Mouse (Mus musculus) macrophage (primary cell): ENCODE results near the gene Srsf2. TPM values are rescaled to one million over a fixed set of nuclear protein-coding genes. Genes with fewer than 3 reads are reported as not detected.
A peak's percentile ranks its signal among the peaks of the same experiment; 100 is the strongest.

Experiments used
- H3K27ac ChIP-seq: fragments of 350-480 bp; formaldehyde crosslinking; 2 replicates; pipeline ENCODE4 v1.9.0; 2021
- H3K36me3 ChIP-seq: fragments of 350-480 bp; formaldehyde crosslinking; 2 replicates; pipeline ENCODE4 v1.9.0; 2021; ENCODE audit errors: inconsistent target
- H3K4me3 ChIP-seq: fragments of 350-480 bp; formaldehyde crosslinking; 2 replicates; pipeline ENCODE4 v1.9.0; 2021; ENCODE audit errors: inconsistent target
- H3K79me2 ChIP-seq: fragments of 350-480 bp; formaldehyde crosslinking; 2 replicates; pipeline ENCODE4 v1.9.0; 2021; ENCODE audit errors: inconsistent target
- WGBS: methylation state at CpG from one replicate; pipeline ENCODE4 v1.1.7; 2026; ENCODE audit warnings: inconsistent platforms; ENCODE audit not compliant: missing documents; 5-methylcytosine and 5-hydroxymethylcytosine counted together
- polyA plus RNA-seq: library from polyadenylated mRNA; stranded (reverse); fragments of 250-400 nt; gene quantifications from 3 replicates; pipeline ENCODE4 v1.2.4, GENCODE M21; 2018; ENCODE audit warnings: inconsistent platforms

Gene Srsf2
- polyA plus RNA-seq, 1 experiment from 2014 or later = 176 TPM

DNA sequence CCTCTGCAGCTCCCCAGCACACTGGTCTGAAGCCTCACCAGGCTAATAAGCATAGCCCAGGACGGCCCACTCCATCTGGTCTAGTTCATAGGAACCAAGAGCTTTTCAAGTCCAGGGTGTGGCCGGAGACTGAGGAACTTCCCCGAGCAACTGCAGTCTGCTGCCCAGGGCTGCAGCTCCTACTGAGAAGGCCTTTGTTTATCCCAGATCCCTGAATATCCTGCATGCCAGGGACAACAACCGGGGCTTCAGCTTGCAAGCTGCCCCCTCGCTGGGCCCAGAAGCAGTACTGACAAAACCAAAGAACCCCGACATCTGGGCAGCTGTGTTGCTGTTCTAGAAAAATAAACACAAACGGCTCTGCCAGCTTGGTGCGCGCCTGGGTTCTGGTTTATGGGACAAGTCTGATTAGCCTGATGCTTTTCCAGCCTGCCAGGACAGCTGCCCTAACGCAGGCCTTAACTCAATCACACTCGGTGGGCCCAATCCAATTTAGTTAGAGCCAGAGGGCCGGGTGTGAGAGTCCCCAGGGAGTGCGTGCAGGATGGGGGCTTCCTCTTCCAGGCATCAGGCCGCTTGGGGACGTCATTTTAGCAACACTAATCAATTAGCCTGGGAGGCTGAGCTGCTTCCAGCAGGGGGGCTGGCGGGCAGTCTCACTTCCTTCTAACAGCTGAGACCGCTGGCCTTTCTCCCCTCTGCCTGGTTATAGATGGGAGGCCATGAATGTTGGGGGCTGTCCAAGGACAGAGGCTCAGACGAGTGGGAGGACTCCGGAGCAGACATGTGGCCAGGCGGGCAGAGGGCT lies 38.6 kb downstream of the Srsf2 start:
- no peaks in the 10 kb centered on the region for H3K79me2 ChIP-seq
- H3K36me3 ChIP-seq = no peaks in the 10 kb centered on the region
- WGBS = 65% methylated on average over 20 of the region's 20 CpGs
- H3K4me3 ChIP-seq = no peak overlapping the region
- no peak overlapping the region for H3K27ac ChIP-seq

DNA sequence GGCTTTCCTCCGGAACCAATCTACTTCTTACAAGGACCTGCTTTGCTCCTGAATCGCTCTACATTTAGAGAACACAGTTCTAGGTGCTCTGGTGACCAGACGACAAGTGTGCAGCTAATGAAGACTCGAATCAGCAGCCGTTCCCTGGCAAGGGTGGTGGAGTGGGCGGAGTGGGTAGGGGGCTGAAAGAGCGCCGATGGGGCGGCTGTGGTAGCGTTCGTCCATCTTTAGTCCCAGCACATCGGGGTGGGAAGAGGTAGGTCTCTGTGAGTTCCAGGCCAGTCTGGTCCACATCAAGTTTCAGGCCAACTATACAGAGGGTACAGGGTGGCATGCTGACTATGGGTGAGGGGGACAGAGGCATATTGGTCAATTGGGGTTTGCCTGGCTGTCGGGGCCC lies 39.3 kb downstream of the Srsf2 start:
- Histone ChIP-seq H3K27ac (no peak overlapping the region), H3K79me2 (no peaks in the 10 kb centered on the region), H3K36me3 (no peaks in the 10 kb centered on the region), H3K4me3 (no peak overlapping the region)
- 91% methylated on average over 13 of the region's 13 CpGs for WGBS

DNA sequence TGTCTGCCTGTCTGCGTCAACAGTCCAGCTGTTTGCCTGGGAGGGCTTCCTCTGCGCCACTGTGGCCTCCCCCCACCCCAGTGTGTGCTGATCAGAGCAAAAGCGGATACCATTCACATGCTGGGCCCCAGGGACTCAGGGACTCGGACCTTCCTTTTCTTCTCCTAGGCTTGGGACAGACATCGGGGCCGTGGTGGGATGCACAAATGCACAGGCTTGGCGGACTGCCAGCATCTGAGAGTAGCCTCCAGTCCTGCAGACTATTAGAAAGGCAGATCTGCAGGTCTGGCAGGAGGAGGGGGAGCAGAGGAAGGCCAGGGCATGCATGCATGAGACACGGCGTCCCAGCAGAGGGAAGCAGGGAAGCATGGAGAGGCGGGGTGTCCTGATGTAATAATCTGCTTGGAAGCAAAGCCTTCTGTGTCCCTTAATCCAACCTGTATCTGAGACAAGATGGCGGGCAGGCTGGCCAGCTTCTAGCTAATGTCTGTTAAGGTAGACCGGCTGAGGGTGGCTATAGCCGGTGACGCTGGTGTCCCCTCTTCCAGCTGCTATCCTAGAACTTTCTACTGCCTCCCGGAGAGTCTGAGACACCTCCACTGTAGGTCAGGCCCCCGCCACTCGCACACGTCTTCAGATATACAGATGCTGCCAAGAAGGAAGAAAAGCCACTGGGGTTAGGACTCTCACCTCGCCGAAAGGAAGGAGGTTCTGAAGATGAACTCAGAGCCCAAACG lies 39.9 kb downstream of the Srsf2 start:
- 90% methylated on average over 21 of the region's 21 CpGs for WGBS
- H3K79me2 ChIP-seq = no peaks in the 10 kb centered on the region
- no peak overlapping the region for H3K27ac ChIP-seq
- no peaks in the 10 kb centered on the region for H3K36me3 ChIP-seq
- no peak overlapping the region for H3K4me3 ChIP-seq

DNA sequence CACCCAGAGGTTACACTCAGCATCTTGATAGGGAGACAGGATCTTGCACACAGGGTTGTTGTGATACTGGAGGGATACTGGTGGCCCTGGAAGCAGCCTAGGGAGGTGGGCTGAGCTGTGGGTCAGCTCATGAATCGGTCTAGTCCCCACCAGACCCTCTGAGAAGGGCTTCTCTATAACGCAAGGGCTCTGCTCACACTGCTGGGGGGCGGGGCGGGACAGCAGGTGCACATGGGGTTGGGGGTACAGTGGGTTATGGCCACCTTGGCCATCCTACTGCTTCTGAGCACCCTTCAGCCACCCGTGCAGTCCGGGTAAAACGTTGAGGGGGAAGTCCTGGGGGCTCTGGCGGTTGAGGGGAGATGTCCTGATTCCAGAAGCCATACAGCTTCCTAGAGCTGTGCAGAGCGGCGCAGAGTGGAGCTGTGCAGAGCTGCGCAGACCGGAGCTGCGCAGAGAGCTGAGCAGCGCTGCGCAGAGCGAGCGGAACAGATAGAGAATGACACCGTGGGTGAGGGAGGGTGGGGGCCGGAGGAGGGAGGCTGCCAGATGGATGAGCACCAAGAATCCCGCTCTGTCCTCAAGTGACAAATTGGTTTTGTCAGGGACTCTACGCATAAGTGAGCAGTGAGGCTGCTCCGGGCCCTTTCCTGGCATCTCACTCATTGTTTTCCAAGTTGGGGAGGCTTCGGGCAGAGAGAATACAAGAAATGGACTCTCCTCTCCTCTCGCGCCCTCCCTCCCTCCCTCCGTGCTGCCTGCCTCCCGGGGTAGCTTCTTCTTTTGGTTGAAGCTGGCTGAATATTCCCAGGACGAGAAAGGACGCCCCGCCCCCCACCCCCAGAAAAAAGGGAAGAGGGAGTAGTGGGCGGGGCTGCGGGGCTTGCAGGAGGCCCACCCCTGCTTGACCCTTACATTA lies 41.7 kb downstream of the Srsf2 start:
- Histone ChIP-seq H3K79me2 (no peaks in the 10 kb centered on the region), H3K27ac (no peak overlapping the region), H3K36me3 (no peaks in the 10 kb centered on the region), H3K4me3 (peak overlapping the region; percentile 6; the same call in 1 of the 2 replicates)
- 10% methylated on average over 30 of the region's 32 CpGs for WGBS

DNA sequence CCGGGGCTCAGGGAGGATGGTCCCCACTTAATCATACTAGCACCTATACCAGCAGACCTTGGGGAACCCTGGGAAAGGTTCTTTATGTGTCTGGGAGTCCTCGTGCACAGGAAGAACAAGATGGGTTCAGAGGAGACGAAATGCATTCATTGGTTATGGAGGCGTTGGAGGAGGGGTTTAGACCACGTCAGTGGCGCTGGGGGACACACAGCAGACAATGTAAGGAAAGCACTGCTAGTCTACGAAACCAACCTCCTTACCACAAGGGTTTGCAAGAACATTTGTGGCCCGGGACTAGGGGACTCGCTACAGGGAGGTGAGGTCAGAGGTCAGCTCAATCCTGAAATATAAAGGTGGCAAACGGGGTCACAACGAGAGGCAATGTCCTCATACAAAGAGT lies 42.4 kb downstream of the Srsf2 start:
- H3K79me2 ChIP-seq = no peaks in the 10 kb centered on the region
- WGBS = 92% methylated on average over 10 of the region's 11 CpGs
- H3K36me3 ChIP-seq = no peaks in the 10 kb centered on the region
- no peak overlapping the region for H3K27ac ChIP-seq
- H3K4me3 ChIP-seq = no peak overlapping the region

DNA sequence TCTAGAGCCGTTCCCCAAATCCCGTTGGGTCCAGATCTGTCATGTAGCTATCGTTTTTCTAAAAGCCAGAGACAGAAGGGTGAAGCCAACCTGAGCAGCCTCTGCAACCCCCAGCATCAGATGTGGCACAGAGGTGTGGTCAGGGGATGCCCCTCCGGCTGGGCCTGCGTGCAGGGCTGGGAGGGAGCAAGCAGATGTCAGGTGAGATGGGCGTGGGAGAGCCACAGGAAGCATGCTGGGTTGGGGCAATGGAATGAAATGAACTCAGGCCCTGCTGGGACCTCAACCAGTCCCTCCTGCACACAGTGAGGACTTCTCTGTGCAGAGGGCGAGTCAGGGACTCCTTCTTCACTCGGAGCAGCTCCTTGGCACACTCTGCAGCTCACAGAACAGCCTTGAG lies 43.4 kb downstream of the Srsf2 start:
- Histone ChIP-seq H3K36me3 (no peaks in the 10 kb centered on the region), H3K27ac (no peak overlapping the region), H3K4me3 (no peak overlapping the region), H3K79me2 (no peaks in the 10 kb centered on the region)
- WGBS = 89% methylated on average over 8 of the region's 8 CpGs

DNA sequence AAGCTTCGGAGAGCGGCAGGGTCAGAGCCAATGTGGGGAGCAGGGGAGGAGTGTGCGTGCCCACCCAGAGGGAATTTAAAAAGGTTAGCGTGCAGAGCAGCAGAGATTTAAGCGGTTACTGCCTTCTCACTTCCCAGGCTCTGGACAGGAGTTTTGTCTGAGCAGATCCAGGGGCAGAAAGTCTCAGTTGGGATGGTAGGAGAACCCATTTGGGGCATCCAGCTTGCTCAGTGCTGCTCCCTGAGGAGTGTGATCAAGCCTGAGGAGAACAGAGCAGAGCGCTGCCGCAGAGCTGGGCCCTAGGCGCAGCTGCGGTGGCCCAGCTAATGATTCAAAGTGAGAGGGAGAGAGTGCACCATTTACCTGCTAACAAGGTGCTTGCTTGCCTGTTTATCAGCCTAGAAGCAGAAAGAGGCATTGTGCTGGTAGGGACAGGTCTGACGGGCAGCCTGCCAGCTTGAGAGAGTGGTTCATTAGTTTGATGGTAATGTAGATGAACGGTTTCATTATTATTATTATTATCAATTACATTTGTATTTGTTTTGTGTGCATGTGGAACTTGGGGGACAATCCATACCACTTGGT lies 44.0 kb downstream of the Srsf2 start:
- Histone ChIP-seq H3K79me2 (no peaks in the 10 kb centered on the region), H3K4me3 (no peak overlapping the region), H3K36me3 (no peaks in the 10 kb centered on the region), H3K27ac (no peak overlapping the region)
- 93% methylated on average over 10 of the region's 11 CpGs for WGBS

DNA sequence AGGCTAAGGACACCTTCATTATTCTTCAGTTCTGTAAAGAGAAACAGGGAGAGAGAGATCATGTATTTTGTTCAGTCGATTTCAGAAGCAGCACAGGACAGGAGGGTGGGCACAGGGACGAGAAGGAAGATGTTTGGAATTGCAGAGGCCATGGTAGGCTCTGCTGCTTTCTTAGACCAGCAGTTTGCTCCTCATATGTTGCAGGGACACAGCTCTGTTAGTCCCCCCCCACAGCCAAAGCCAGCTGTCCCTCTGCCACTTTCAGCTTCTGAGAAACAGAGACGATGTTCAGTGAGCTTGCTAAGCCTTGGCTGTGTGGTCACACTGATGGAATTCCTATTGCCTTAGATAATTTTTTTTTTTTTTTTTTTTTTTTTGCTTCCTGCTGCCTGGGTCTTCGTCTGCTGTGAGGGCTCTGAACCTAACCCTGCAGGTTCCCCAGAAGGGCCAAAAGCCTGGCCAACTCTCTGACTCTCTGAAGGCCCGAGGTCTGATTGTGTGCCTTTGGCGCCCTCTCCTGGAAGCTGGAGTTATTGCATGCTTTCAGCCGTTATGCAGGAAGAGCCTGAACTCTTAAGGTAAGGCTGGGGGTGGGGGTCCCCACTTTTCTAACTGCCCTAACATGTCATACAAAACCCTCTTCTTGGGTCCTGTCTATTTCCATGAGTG lies 44.8 kb downstream of the Srsf2 start:
- Histone ChIP-seq H3K79me2 (no peaks in the 10 kb centered on the region), H3K4me3 (no peak overlapping the region), H3K27ac (no peak overlapping the region), H3K36me3 (no peaks in the 10 kb centered on the region)
- WGBS = 39% methylated on average over 6 of the region's 7 CpGs

DNA sequence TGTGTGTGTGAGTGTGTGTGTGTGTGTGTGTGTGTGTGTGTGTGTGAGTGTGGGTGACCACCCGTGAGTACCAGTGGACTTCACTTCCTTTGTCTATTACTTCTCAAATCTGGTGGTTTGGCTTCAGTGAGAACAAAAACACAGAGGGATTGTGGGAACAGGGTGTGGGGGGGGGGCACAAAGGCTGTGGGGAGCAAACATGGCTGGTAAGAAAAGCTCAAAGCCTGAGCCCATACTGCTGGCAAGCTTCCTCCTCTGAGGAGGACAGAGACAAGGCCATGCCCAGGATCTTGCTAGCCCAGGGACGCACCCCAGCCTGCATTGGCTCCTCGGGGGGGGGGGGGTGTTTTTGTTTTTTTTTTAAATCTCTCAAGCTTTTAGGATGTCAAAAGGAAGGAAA lies 45.4 kb downstream of the Srsf2 start:
- Histone ChIP-seq H3K36me3 (no peaks in the 10 kb centered on the region), H3K4me3 (no peak overlapping the region), H3K79me2 (no peaks in the 10 kb centered on the region), H3K27ac (no peak overlapping the region)
- 20% methylated on average over 1 of the region's 3 CpGs for WGBS

DNA sequence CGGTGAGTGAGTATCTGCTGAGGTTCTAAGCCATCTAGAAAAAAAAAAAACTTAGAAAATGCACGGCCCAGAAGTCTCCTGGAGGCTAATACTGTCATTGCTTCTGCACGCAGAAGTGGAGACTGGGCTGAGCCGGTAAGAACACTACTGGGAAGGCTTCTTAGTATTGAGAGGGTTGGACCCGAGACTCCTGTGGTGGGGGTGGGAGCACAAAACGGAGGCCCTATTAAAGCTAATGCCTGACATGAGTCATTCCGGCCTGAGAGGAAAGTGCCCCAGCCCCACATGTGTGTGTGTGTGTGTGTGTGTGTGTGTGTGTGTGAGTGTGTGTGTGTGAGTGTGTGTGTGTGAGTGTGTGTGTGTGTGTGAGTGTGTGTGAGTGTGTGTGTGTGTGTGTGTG lies 45.8 kb downstream of the Srsf2 start:
- 67% methylated on average over 7 of the region's 7 CpGs for WGBS
- no peak overlapping the region for H3K4me3 ChIP-seq
- H3K36me3 ChIP-seq = no peaks in the 10 kb centered on the region
- H3K79me2 ChIP-seq = no peaks in the 10 kb centered on the region
- no peak overlapping the region for H3K27ac ChIP-seq

DNA sequence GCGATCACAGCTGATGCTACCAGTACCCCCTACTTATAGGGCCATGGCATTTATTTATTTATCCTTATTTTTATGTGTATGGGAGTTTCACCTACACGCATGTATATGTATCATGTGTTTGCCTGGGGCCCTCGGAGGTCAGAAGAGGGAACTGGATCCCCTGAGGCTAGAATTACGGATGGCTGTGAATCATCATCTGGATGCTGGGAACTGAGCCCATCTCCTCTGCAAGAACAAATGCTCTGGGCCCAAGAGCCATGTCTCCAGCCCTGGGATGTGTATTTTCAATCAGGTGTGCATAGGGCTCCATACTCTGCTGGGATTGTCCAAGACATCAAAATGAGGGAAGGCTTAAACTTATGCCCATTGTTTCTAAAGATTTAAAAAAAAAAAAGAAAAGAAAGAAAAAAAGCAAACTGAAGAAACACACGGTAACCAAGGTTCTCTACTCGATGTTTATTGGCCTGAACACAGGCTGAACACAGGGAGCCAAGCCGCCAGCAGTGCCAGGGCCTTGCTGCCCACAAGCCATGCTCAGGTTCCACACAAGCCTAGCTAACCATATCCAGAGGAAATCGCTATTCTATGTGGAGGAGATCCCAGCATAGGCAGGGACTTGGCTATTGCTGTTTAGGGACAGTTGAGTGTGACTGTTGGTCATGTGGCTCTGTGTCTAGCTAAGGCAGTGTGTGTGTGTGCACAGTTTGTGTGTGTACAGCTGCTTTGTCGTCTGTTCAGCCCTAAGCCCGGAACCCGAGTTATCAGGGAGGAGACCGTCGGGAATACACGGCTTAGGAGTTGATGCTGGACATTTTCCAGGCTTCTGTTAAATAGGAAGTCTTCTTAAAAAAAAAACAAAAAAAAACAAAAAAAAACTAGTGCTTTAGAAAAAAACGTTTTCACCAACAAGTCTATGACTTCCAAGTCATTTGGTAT lies 46.5 kb downstream of the Srsf2 start:
- Histone ChIP-seq H3K27ac (no peak overlapping the region), H3K4me3 (no peak overlapping the region), H3K36me3 (no peaks in the 10 kb centered on the region), H3K79me2 (no peaks in the 10 kb centered on the region)
- WGBS = 90% methylated on average over 15 of the region's 15 CpGs

DNA sequence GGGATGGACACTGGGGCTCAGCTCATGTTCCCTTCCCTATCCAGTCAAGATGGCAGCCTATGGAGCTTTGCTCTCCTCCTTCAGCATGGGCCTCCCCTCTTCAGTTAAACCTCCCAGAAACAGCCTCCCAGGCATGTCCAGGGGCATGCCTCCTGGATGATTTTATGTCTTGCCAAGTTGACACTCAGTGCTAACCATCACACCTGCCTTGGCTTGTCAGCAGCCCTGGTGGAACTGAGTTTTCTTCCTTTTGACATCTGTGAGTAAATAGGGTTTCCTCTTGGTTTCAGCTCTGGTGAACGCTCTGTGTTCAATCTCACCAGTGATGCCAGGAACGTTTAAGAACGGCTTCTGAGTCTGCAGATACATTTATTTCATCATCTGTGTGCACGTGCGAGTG lies 50.2 kb downstream of the Srsf2 start:
- H3K36me3 ChIP-seq = no peaks in the 10 kb centered on the region
- no peak overlapping the region for H3K27ac ChIP-seq
- H3K4me3 ChIP-seq = no peak overlapping the region
- 69% methylated on average over 5 of the region's 5 CpGs for WGBS
- H3K79me2 ChIP-seq = no peaks in the 10 kb centered on the region

DNA sequence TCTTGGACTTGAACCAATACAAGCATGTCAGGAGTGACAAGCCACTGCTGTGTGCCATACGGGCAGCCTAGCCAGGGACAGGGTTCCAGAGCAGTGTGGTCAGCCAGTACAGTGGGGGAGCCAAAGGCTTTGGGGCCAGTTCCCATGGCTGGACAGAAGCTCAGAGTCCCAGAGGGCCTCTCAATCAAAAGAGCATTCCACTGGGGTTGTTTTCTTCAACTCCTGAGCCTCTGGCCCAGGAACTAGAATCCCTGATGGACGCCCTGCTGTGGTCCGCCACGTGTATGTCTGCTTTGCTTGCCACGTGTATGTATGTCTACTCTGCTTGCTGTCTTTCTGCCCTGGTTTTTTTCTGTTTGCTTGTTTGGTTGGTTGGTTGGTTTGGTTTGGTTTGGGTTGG lies 51.8 kb downstream of the Srsf2 start:
- no peak overlapping the region for H3K27ac ChIP-seq
- H3K36me3 ChIP-seq = no peaks in the 10 kb centered on the region
- H3K79me2 ChIP-seq = no peaks in the 10 kb centered on the region
- H3K4me3 ChIP-seq = no peak overlapping the region
- 78% methylated on average over 5 of the region's 5 CpGs for WGBS
